Mouse (Mus musculus) lung, postnatal 14 days (tissue): Measurements from ENCODE around the gene Lrp6.

ENCODE experiments used
- DNase-seq: peaks from one replicate; pipeline ENCODE4 v3.0.0; 2021

The Lrp6 gene

GRCm38 (mm10) chr6:134529340-134529739 is 37.4 kb downstream of the Lrp6 start:
- no peak for DNase-seq

GRCm38 (mm10) chr6:134528396-134528795 is 38.4 kb downstream of the Lrp6 start:
- no peak for DNase-seq

- DNase-seq: no peak
These were observed 39.1 kb downstream of the Lrp6 start for GRCm38 (mm10) chr6:134527596-134528128.

GRCm38 (mm10) chr6:134526821-134527595 is 39.8 kb downstream of the Lrp6 start:
- no peak for DNase-seq

- no peak for DNase-seq
These were observed 40.5 kb downstream of the Lrp6 start for GRCm38 (mm10) chr6:134526275-134526674.

- DNase-seq: no peak
These were observed 45.4 kb downstream of the Lrp6 start for GRCm38 (mm10) chr6:134521411-134521810.

- no peak for DNase-seq
These were observed 45.9 kb downstream of the Lrp6 start for GRCm38 (mm10) chr6:134520821-134521220.

GRCm38 (mm10) chr6:134518450-134518849 is 48.3 kb downstream of the Lrp6 start:
- DNase-seq: no peak

GRCm38 (mm10) chr6:134517141-134517540 is 49.6 kb downstream of the Lrp6 start:
- no peak for DNase-seq

GRCm38 (mm10) chr6:134515416-134515815 is 51.3 kb downstream of the Lrp6 start:
- DNase-seq: no peak

GRCm38 (mm10) chr6:134513896-134514510 is 52.8 kb downstream of the Lrp6 start:
- peak; percentile 65 for DNase-seq

- no peak for DNase-seq
These were observed 53.8 kb downstream of the Lrp6 start for GRCm38 (mm10) chr6:134513011-134513410.

GRCm38 (mm10) chr6:134512478-134512877 is 54.3 kb downstream of the Lrp6 start:
- DNase-seq: no peak

GRCm38 (mm10) chr6:134511118-134511517 is 55.6 kb downstream of the Lrp6 start:
- no peak for DNase-seq

GRCm38 (mm10) chr6:134510280-134510679 is 56.5 kb downstream of the Lrp6 start:
- no peak for DNase-seq

- no peak for DNase-seq
These were observed 57.0 kb downstream of the Lrp6 start for GRCm38 (mm10) chr6:134509731-134510226.

- DNase-seq: no peak
These were observed 61.9 kb downstream of the Lrp6 start for GRCm38 (mm10) chr6:134504866-134505265.

GRCm38 (mm10) chr6:134502335-134502734 is 64.4 kb downstream of the Lrp6 start:
- no peak for DNase-seq

GRCm38 (mm10) chr6:134500381-134501162 is 66.2 kb downstream of the Lrp6 start:
- DNase-seq: no peak

GRCm38 (mm10) chr6:134499089-134499488 is 67.7 kb downstream of the Lrp6 start:
- DNase-seq: no peak

- no peak for DNase-seq
These were observed 68.2 kb downstream of the Lrp6 start for GRCm38 (mm10) chr6:134498518-134498917.

- no peak for DNase-seq
These were observed 71.7 kb downstream of the Lrp6 start for GRCm38 (mm10) chr6:134494828-134495698.
